Mouse (Mus musculus) T-cell, adult 2 months (primary cell): ENCODE data around the gene Cilp.
"Not testable (repeated sequence)": the region's sequence is repeated elsewhere in the genome, so short reads cannot be mapped to it uniquely, and the experiment has no call there.

Experiments
- DNase-seq: peaks from one replicate; pipeline ENCODE4 v3.0.0; 2022; ENCODE audit warnings: low spot score

Cilp gene

GRCm38 (mm10) chr9:65248377-65248690 lies 16.6 kb upstream of the Cilp start:
- DNase-seq: no peak

GRCm38 (mm10) chr9:65252026-65252425 lies 13.0 kb upstream of the Cilp start:
- no peak for DNase-seq

DNA sequence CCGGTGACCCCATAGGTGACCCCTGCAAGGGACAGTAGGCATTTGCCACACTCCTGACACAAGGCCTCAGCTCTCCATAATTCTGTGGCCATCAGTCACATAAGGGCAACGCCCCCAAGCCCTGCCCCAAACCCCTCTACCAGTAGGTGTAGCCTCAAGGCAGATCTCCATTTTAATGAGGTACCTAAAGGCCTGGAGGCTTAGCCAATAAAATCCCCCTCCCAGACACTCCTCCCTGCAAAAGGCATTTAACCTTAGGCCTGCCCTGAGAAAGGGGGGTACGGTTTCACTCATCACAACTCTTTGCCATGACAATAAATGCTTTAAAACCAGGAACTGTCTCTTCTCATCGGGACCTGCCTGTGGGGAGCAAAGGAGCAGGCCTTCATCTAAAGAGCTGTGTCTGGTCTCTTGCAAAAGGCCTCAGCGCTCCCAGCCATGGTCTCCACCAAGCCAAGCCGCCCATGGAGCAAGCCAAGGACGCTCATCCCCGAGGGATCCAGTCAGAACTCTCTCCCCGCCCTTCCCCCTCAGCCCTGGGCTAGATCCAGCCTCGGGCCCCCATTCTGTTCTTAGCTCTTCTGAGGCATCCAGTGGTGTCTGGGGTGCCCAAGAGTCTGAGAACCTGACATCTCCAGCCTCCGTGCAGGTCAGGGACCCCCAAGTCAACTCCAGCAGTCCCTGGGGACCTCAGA lies 8.9 kb upstream of the Cilp start:
- DNase-seq: no peak

- no peak for DNase-seq
Observed at GRCm38 (mm10) chr9:65257218-65257910, 7.6 kb upstream of the Cilp start.

- DNase-seq: no peak
Observed at GRCm38 (mm10) chr9:65259366-65259765, 5.6 kb upstream of the Cilp start.

- DNase-seq: no peak
Observed at GRCm38 (mm10) chr9:65261591-65262230, 3.3 kb upstream of the Cilp start.

DNA sequence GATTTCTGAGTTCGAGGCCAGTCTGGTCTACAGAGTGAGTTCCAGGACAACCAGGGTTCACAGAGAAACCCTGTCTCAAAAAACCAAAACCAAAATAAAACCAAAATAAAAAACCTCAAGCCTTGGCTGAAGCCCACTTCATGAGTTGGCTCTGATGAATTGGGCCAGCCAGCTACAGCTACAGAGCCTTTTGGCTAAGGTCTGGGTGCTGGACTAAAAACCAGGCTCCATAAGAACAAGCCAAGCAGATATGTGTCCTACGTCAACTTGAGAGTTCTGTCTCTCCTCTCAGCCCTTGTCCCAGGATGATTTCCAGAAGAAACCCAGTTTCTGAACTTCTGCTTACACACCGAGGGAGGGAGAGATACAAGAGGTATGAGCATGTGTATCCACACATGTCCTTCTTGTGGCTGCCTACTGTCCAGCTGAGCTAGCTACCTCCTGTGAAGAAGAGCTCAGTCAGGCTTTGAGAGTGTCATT lies 2.3 kb upstream of the Cilp start:
- DNase-seq: no peak

- DNase-seq: no peak
Observed at GRCm38 (mm10) chr9:65267742-65268515, 2.9 kb downstream of the Cilp start.

- DNase-seq: no peak
Observed at GRCm38 (mm10) chr9:65273048-65273809, 8.2 kb downstream of the Cilp start.

DNA sequence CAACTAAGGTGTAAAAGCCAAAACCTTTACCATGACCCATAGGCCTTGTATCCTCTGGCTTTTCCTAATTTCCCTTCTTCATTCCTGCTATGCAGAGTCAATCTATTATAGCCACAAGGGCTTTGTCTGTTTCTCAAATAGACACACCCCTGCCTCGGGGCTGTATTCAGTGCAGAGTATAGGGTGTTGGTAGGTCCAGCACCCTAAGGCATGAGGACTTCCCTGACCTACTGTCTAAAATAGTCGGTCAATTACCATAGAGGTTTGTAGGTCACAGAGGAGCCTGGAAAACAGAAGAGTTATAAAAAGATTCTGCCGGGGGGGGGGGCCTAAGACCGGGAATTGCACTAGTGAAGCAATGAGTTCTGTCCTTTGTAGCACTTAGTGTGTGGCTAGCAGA lies 8.9 kb downstream of the Cilp start:
- no peak for DNase-seq

DNA sequence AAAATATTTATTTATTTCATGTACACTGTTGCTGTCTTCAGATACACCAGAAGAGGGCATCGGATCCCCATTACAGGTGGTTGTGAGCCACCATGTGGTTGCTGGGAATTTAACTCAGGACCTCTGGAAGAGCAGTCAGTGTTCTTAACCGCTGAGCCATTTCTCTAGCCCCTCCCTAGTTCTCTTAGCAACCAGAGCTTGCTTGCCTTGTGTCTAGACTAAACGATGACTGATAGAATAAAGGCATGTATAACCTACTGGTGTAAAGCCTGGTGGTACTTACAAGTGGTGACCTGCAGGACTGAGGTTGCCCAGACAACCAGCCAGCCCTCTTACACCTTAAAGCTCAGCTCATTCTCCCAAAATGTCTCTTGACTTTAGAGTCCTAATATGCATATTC lies 9.9 kb downstream of the Cilp start:
- DNase-seq: not testable (repeated sequence)

DNA sequence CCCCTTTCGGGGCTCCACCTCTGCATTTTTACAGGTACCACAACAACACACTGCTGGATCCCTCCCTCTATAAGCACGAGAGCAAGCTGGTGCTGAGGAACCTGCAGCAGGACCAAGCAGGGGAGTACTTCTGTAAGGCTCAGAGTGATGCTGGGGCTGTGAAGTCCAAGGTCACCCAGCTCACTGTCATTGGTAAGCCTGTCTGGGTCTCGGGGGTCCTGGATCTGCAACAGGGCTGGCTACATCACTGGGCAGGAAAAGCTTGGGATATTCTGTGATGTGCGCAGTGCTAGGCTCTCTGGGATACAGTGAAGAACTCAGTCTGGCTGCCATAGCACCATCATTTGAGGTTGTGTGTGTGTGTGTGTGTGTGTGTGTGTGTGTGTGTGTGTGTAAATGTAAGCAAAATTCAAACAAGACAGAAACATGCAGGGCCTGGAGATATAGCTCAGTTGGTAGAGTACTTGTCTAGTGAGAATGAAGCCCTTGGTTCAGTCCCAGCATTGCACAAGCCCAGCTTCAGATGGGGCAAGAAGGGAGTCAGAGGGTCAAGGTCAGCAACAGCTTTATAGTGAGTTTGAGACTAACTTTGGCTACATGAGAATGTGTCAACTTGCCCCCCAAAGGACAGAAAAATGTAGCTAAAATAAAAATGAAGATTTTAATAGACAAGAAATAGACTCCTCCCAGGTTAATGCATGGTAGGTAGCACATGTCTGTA lies 11.0 kb downstream of the Cilp start:
- DNase-seq: no peak

GRCm38 (mm10) chr9:65281536-65282151 lies 16.7 kb downstream of the Cilp start:
- no peak for DNase-seq

GRCm38 (mm10) chr9:65283301-65283700 lies 18.3 kb downstream of the Cilp start:
- DNase-seq: peak; percentile 16

GRCm38 (mm10) chr9:65288252-65288651 lies 23.3 kb downstream of the Cilp start:
- not testable (repeated sequence) for DNase-seq

GRCm38 (mm10) chr9:65289988-65290387 lies 25.0 kb downstream of the Cilp start:
- no peak for DNase-seq

- no peak for DNase-seq
Observed at GRCm38 (mm10) chr9:65292421-65292820, 27.4 kb downstream of the Cilp start.

- DNase-seq: peak; percentile 11
Observed at GRCm38 (mm10) chr9:65293119-65293518, 28.1 kb downstream of the Cilp start.

- peak; percentile 1 for DNase-seq
Observed at GRCm38 (mm10) chr9:65293580-65293972, 28.6 kb downstream of the Cilp start.

- peak; percentile 96 for DNase-seq
Observed at GRCm38 (mm10) chr9:65293973-65294715, 29.2 kb downstream of the Cilp start, which contains the start of gene Clpx. Gene Clpx, plus strand, starts transcription at chr9:65294260.
